Mouse (Mus musculus): ENCODE data around the gene Sstr3. TPM values are rescaled to one million over a fixed set of nuclear protein-coding genes. Genes with fewer than 3 reads are reported as not detected.

Gene Sstr3
- polyA plus RNA-seq, 1 experiment from 2014 or later, result not detected

GRCm38 (mm10) chr15:78554545-78555313 is 10.2 kb upstream of the Sstr3 start:
- no peaks in the 10 kb centered on the region for H3K27me3 ChIP-seq (ENCODE audit: insufficient read depth, low read length)
- H3K9ac ChIP-seq (replicated peaks), result no peak overlapping the region
- no peak for DNase-seq
- H3K4me2 ChIP-seq (ENCODE audit: low read depth, low read length), result peak overlapping the region; percentile 11; the same call in 1 of the 2 replicates
- no peaks in the 10 kb centered on the region; the same call in 1 of the 2 replicates for H3K4me1 ChIP-seq (ENCODE audit: insufficient read depth)
- H3K27ac ChIP-seq (ENCODE audit: low read depth), result no peak overlapping the region
- H3K36me3 ChIP-seq (replicated peaks; ENCODE audit: insufficient read depth, low read length), result no peaks in the 10 kb centered on the region
- WGBS (ENCODE audit: insufficient replicate concordance), result 75% methylated on average over 25 of the region's 25 CpGs
- H3K4me3 ChIP-seq (ENCODE audit: low read depth, low read length), result no peak overlapping the region
- peaks cover 8% of the 10 kb centered on the region; the same call in 1 of the 2 replicates for H3K9me3 ChIP-seq (ENCODE audit: low read length)
- ATAC-seq, result no peak
- TF ChIP-seq CTCF (IDR thresholded peaks at IDR 0.05; ENCODE audit: low read depth) (no peak), EP300 (IDR thresholded peaks at IDR 0.05; ENCODE audit: low read depth) (no peak)

- peaks cover 8% of the 10 kb centered on the region; the same call in 1 of the 2 replicates for H3K9me3 ChIP-seq (ENCODE audit: low read length)
- 56% methylated on average over 4 of the region's 4 CpGs for WGBS (ENCODE audit: insufficient replicate concordance)
- no peak overlapping the region for H3K4me3 ChIP-seq (ENCODE audit: low read depth, low read length)
- no peak overlapping the region for H3K4me2 ChIP-seq (ENCODE audit: low read depth, low read length)
- 0 out of 2 replicates have a peak, but pooled peaks cover 4% of the 10 kb centered on the region for H3K27me3 ChIP-seq (ENCODE audit: insufficient read depth, low read length)
- peak; percentile 84 for ATAC-seq
- no peak for DNase-seq
- TF ChIP-seq CTCF (IDR thresholded peaks at IDR 0.05; ENCODE audit: low read depth) (no peak), EP300 (IDR thresholded peaks at IDR 0.05; ENCODE audit: low read depth) (no peak)
- H3K27ac ChIP-seq (ENCODE audit: low read depth), result no peak overlapping the region
- no peak overlapping the region for H3K9ac ChIP-seq (replicated peaks)
- H3K36me3 ChIP-seq (replicated peaks; ENCODE audit: insufficient read depth, low read length), result no peaks in the 10 kb centered on the region
- H3K4me1 ChIP-seq (ENCODE audit: insufficient read depth), result 0 out of 2 replicates have a peak, but pooled peaks cover 9% of the 10 kb centered on the region
These were observed 4.8 kb upstream of the Sstr3 start for GRCm38 (mm10) chr15:78549189-78549734.

- TF ChIP-seq CTCF (IDR thresholded peaks at IDR 0.05; ENCODE audit: low read depth), result no peak
- TF ChIP-seq EP300 (IDR thresholded peaks at IDR 0.05; ENCODE audit: low read depth), result no peak
- 0 out of 2 replicates have a peak, but pooled peaks cover 4% of the 10 kb centered on the region for H3K27me3 ChIP-seq (ENCODE audit: insufficient read depth, low read length)
- DNase-seq (no peak), ATAC-seq (no peak)
- no peak overlapping the region for H3K4me3 ChIP-seq (ENCODE audit: low read depth, low read length)
- no peak overlapping the region for H3K4me2 ChIP-seq (ENCODE audit: low read depth, low read length)
- H3K4me1 ChIP-seq (ENCODE audit: insufficient read depth), result 0 out of 2 replicates have a peak, but pooled peaks cover 9% of the 10 kb centered on the region
- H3K36me3 ChIP-seq (replicated peaks; ENCODE audit: insufficient read depth, low read length), result no peaks in the 10 kb centered on the region
- H3K9ac ChIP-seq (replicated peaks), result no peak overlapping the region
- WGBS (ENCODE audit: insufficient replicate concordance), result 59% methylated on average over 8 of the region's 8 CpGs
- peaks cover 8% of the 10 kb centered on the region; the same call in 1 of the 2 replicates for H3K9me3 ChIP-seq (ENCODE audit: low read length)
- no peak overlapping the region for H3K27ac ChIP-seq (ENCODE audit: low read depth)
These were observed 4.2 kb upstream of the Sstr3 start for GRCm38 (mm10) chr15:78548711-78549110.

DNA sequence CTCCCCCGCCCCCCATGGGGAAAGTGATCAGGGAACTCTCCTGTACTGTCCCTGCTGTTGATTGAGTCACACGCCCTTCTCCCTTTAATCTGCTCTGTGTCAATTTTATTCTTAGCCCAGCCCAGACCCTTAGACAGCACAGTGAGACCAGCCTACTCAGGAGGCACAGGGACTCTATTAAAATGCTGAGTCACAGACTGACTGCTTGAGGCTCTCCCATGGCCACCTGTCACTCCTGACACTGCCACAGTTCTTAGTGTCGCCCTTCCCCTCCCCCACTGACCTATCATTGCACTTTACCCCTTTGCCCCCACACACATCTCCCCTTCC is 3.8 kb upstream of the Sstr3 start:
- Histone ChIP-seq H3K27me3 (ENCODE audit: insufficient read depth, low read length) (0 out of 2 replicates have a peak, but pooled peaks cover 4% of the 10 kb centered on the region), H3K27ac (ENCODE audit: low read depth) (no peak overlapping the region), H3K9ac (replicated peaks) (no peak overlapping the region), H3K36me3 (replicated peaks; ENCODE audit: insufficient read depth, low read length) (no peaks in the 10 kb centered on the region), H3K4me1 (ENCODE audit: insufficient read depth) (0 out of 2 replicates have a peak, but pooled peaks cover 9% of the 10 kb centered on the region), H3K9me3 (ENCODE audit: low read length) (peaks cover 8% of the 10 kb centered on the region; the same call in 1 of the 2 replicates), H3K4me2 (ENCODE audit: low read depth, low read length) (no peak overlapping the region), H3K4me3 (ENCODE audit: low read depth, low read length) (no peak overlapping the region)
- ATAC-seq (peak; percentile 14; the same call in 1 of the 2 replicates), DNase-seq (no peak)
- WGBS (ENCODE audit: insufficient replicate concordance), result 20% methylated on average over 3 of the region's 3 CpGs
- TF ChIP-seq CTCF (IDR thresholded peaks at IDR 0.05; ENCODE audit: low read depth) (no peak), EP300 (IDR thresholded peaks at IDR 0.05; ENCODE audit: low read depth) (no peak)

- no peak overlapping the region for H3K9ac ChIP-seq (replicated peaks)
- no peak for ATAC-seq
- no peak overlapping the region for H3K4me2 ChIP-seq (ENCODE audit: low read depth, low read length)
- no peaks in the 10 kb centered on the region for H3K36me3 ChIP-seq (replicated peaks; ENCODE audit: insufficient read depth, low read length)
- 0 out of 2 replicates have a peak, but pooled peaks cover 9% of the 10 kb centered on the region for H3K4me1 ChIP-seq (ENCODE audit: insufficient read depth)
- no peak overlapping the region for H3K4me3 ChIP-seq (ENCODE audit: low read depth, low read length)
- H3K9me3 ChIP-seq (ENCODE audit: low read length), result peaks cover 8% of the 10 kb centered on the region; the same call in 1 of the 2 replicates
- H3K27ac ChIP-seq (ENCODE audit: low read depth), result no peak overlapping the region
- DNase-seq, result no peak
- TF ChIP-seq CTCF (IDR thresholded peaks at IDR 0.05; ENCODE audit: low read depth) (peak; percentile 60), EP300 (IDR thresholded peaks at IDR 0.05; ENCODE audit: low read depth) (no peak)
- 0 out of 2 replicates have a peak, but pooled peaks cover 4% of the 10 kb centered on the region for H3K27me3 ChIP-seq (ENCODE audit: insufficient read depth, low read length)
- 55% methylated on average over 5 of the region's 5 CpGs for WGBS (ENCODE audit: insufficient replicate concordance)
These were observed 3.2 kb upstream of the Sstr3 start for GRCm38 (mm10) chr15:78547415-78548335.

Data from liver, postnatal 0 days (tissue).